Mouse (Mus musculus) liver, embryonic 14.5 days (tissue): Measurements from ENCODE around the gene Zfp827.

ENCODE experiments used
- CTCF ChIP-seq: IDR thresholded peaks from 2 replicates; pipeline ENCODE4 v1.5.1; 2016; ENCODE audit warnings: antibody characterized with exemption, low read depth, control low read depth
- EP300 ChIP-seq: IDR thresholded peaks from 2 replicates; pipeline ENCODE4 v1.6.1; 2016; ENCODE audit warnings: antibody characterized with exemption, low read depth

DNA sequence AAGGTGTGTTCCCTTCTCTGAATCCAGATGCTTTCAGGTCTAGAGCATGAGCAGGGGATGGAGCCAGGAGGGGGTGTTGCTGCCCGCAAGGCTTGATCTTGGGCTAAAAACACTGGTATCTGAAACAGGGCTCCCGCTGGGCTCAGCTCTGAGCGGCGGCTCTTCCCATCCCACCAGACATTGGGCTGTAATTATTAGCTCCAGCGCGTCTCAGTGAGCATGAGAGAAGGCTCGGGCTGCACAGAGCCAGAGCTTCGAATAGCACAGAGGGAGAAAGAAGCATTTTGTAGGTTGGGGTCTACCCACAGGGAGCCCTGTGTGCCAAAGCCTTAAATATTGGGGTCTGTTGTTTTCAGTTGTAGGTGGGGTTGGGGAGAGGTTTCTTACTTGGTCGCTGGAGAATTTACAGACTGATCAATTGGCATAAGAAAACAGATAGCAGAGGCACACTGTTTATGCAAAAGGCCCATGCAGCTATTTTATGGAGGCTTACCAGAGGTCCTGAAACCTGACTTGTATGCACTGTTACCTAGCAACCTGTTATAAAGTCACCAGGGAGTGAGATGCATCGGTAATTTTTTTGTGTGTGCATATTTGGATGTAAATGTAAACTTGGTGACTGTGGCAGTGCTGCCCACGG, 50.4 kb downstream of the Zfp827 start:
- TF ChIP-seq CTCF (no peak), EP300 (no peak)
